Mouse (Mus musculus): ENCODE results near the gene Larp4b. TPM values are rescaled to one million over a fixed set of nuclear protein-coding genes. Genes with fewer than 3 reads are reported as not detected.

The Larp4b gene
- polyA plus RNA-seq, 1 experiment from 2014 or later, result 28.4 TPM

DNA sequence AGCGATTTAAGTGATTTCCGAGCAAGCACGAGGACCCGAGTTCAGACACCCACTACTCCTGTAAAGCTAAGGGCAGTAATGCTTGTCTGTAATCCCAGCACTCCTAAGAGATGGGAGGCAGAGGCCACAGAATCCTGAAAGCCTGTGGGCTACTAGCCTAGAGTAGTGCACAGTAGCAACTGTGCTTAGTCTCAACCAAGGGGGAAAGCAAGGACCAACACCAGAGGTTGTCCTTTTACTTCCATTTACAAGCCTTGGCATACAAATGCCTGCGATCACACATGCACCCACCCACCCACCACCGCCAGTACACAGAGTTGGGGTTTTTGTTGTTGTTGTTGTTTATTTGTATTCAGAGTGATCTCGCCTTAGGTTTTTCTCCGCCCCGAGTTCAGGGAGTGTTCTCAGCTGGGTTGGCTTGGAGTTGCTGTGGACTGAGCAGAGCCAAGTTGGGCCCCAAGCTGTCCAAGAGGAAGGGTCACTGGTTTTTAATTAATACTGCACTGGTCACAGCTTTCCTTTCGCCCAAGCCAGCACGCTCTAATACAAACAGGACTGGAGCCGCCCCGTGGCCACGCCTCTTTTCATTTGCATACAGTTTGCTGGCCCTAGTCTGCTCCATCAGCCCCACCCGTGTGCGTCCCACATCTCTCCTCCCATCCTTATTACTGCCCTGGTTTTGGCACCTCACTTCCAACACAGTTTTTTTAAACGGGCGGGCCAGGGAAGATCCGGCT lies 105.2 kb downstream of the Larp4b start:
- no peak for TF ChIP-seq CTCF (IDR thresholded peaks at IDR 0.05; ENCODE audit: low read depth)
- TF ChIP-seq EP300 (optimal IDR thresholded peaks at IDR 0.05), result no peak
- peak; percentile 90 for ATAC-seq (ENCODE audit: low FRiP score, low TSS enrichment)
- peak; percentile 75 for DNase-seq (ENCODE audit: low spot score)
- peak overlapping the region; percentile 44 for H3K4me2 ChIP-seq (replicated peaks; ENCODE audit: low read depth)
- peak overlapping the region; percentile 6; the same call in 1 of the 2 replicates for H3K4me3 ChIP-seq (ENCODE audit: low read depth, low read length)
- H3K4me1 ChIP-seq (replicated peaks; ENCODE audit: control insufficient read depth, insufficient read depth), result no peaks in the 10 kb centered on the region
- H3K27ac ChIP-seq (replicated peaks), result no peak overlapping the region
- H3K27me3 ChIP-seq (ENCODE audit: control insufficient read depth, insufficient read depth, low read length), result no peaks in the 10 kb centered on the region
- no peaks in the 10 kb centered on the region for H3K9me3 ChIP-seq (ENCODE audit: control insufficient read depth, low read length)
- H3K36me3 ChIP-seq (ENCODE audit: control insufficient read depth, insufficient read depth, low read length), result no peaks in the 10 kb centered on the region
- no peak overlapping the region for H3K9ac ChIP-seq (ENCODE audit: low read length)
- 31% methylated on average over 19 of the region's 19 CpGs for WGBS

DNA sequence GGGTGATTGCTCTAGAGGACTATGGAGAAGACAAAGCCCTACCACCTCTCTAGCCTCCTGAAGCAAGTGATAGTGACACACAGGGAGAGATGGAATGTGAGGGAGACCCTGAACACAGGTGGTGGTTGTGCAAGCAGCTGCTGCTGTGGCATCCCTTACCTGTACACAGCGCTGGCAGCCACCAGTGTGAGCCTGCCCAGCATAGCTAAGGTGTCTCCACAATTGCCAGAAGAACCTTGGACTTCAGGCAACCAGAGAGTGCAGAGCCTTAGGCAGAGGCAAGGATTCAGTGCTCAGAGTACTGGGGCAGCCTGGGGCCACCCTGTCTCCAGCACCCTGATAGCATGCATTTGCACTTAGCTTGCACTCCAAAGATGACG lies 105.8 kb downstream of the Larp4b start:
- no peak for DNase-seq (ENCODE audit: low spot score)
- H3K4me3 ChIP-seq (ENCODE audit: low read depth, low read length), result 0 out of 2 replicates have a peak overlapping the region, but pooled peaks have one; percentile 6
- TF ChIP-seq CTCF (IDR thresholded peaks at IDR 0.05; ENCODE audit: low read depth) (no peak), EP300 (optimal IDR thresholded peaks at IDR 0.05) (no peak)

DNA sequence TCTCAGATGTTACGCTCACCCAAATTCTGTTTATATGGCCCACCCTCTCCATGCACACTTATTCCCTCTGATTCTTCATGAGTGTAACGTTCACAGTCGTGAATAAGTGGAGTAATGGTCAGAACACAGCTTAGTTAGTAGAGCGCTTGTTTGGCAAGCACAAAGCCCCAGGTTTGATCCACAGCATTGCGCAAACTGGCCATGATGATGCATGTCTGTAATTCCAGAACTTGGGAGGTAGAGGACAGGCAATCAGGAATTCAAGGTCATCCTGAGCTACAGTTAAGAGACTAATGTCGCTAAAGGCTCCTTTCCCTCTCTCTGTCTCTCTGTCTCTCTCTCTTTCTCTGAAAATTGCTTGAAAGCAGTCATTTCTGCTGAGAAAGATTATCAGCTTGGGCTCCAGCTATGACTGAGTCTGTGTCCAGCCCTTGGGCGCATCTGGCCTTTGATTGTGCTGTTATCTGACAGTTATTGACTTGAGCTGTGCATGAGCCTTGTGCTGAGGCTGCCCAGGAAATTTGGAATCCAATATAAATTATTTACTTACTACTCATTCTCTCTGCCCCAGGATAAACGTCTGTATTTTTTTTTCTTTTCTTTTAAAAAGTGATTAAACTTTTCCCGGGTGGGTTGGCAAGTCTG lies 129.2 kb downstream of the Larp4b start:
- WGBS, result 69% methylated on average over 9 of the region's 9 CpGs
- Histone ChIP-seq H3K4me2 (replicated peaks; ENCODE audit: low read depth) (no peak overlapping the region), H3K4me1 (replicated peaks; ENCODE audit: control insufficient read depth, insufficient read depth) (no peaks in the 10 kb centered on the region), H3K4me3 (ENCODE audit: low read depth, low read length) (no peak overlapping the region), H3K9me3 (ENCODE audit: control insufficient read depth, low read length) (no peaks in the 10 kb centered on the region), H3K27me3 (ENCODE audit: control insufficient read depth, insufficient read depth, low read length) (no peaks in the 10 kb centered on the region), H3K9ac (ENCODE audit: low read length) (no peak overlapping the region), H3K36me3 (ENCODE audit: control insufficient read depth, insufficient read depth, low read length) (no peaks in the 10 kb centered on the region), H3K27ac (replicated peaks) (no peak overlapping the region)
- DNase-seq (ENCODE audit: low spot score), result no peak
- ATAC-seq (ENCODE audit: low FRiP score, low TSS enrichment), result no peak
- no peak for TF ChIP-seq EP300 (optimal IDR thresholded peaks at IDR 0.05)
- no peak for TF ChIP-seq CTCF (IDR thresholded peaks at IDR 0.05; ENCODE audit: low read depth)

More for the DNA sequence above, 105.8 kb downstream of the Larp4b start:
- no peak overlapping the region for H3K9ac ChIP-seq (ENCODE audit: low read length)
- H3K36me3 ChIP-seq (ENCODE audit: control insufficient read depth, insufficient read depth, low read length), result no peaks in the 10 kb centered on the region
- peak; percentile 54; the same call in 1 of the 2 replicates for ATAC-seq (ENCODE audit: low FRiP score, low TSS enrichment)
- H3K4me1 ChIP-seq (replicated peaks; ENCODE audit: control insufficient read depth, insufficient read depth), result no peaks in the 10 kb centered on the region
- H3K27me3 ChIP-seq (ENCODE audit: control insufficient read depth, insufficient read depth, low read length), result no peaks in the 10 kb centered on the region
- no peak overlapping the region for H3K27ac ChIP-seq (replicated peaks)
- 21% methylated on average over 2 of the region's 2 CpGs for WGBS
- H3K4me2 ChIP-seq (replicated peaks; ENCODE audit: low read depth), result peak overlapping the region; percentile 44
- H3K9me3 ChIP-seq (ENCODE audit: control insufficient read depth, low read length), result no peaks in the 10 kb centered on the region

Other genes starting within 250 kb of the Larp4b start
- 7.4 and 7.6 TPM in 2 replicates for gene Wdr37, start 222.0 kb upstream of the Larp4b start, polyA plus RNA-seq (2015; fragmentation: Nextera tagmentation; extraction: Ambion mirVana)
- gene Idi1, start 208.4 kb upstream of the Larp4b start, polyA plus RNA-seq (2015; fragmentation: Nextera tagmentation; extraction: Ambion mirVana), result 76.7 and 77.2 TPM in 2 replicates
- gene Gm9745, start 145.7 kb upstream of the Larp4b start, polyA plus RNA-seq (2015; fragmentation: Nextera tagmentation; extraction: Ambion mirVana), result not detected in 2 replicates
- gene Idi2, start 141.0 kb upstream of the Larp4b start, polyA plus RNA-seq (2015; fragmentation: Nextera tagmentation; extraction: Ambion mirVana), result not detected in 2 replicates
- 43.5 and 50.0 TPM in 2 replicates for gene Gtpbp4, start 97.8 kb upstream of the Larp4b start, polyA plus RNA-seq (2015; fragmentation: Nextera tagmentation; extraction: Ambion mirVana)
- 2.6 and 2.9 TPM in 2 replicates for gene Dip2c, start 182.6 kb downstream of the Larp4b start, polyA plus RNA-seq (2015; fragmentation: Nextera tagmentation; extraction: Ambion mirVana)

All from stomach, postnatal 0 days (tissue).